Mouse (Mus musculus): ENCODE measurements around the gene Pcbp2.

- TF ChIP-seq POLR2A (IDR thresholded peaks at IDR 0.05; ENCODE audit: borderline replicate concordance, insufficient read depth, low read length) = no peak
- TF ChIP-seq CTCF (IDR thresholded peaks at IDR 0.05; ENCODE audit: borderline replicate concordance, insufficient read depth, low read depth, low read length) = no peak
These were observed 9.9 kb upstream of the Pcbp2 start for GRCm38 (mm10) chr15:102460409-102460808.
